Mouse (Mus musculus) MEL (cell line): ENCODE data around the gene Cmss1. TPM values are rescaled to one million over a fixed set of nuclear protein-coding genes. Genes with fewer than 3 reads are reported as not detected.

Experiments used
- DNase-seq: peaks from one replicate; pipeline ENCODE4 v3.0.0; 2011; ENCODE audit warnings: low read depth, low spot score
- H3K27ac ChIP-seq: 2 replicates; pipeline ENCODE4 v1.5.1; 2012; ENCODE audit warnings: low read depth, mild to moderate bottlenecking, control low read depth, low read length, moderate library complexity; ENCODE audit not compliant: control insufficient read depth
- H3K27me3 ChIP-seq, 2 experiments: fragments of 150-350 bp in 1 of 2; sonication (generic) in 1 of 2; 2 replicates each; pipeline ENCODE4 v1.6.1; 2012; ENCODE audit warnings: low read length in 2 of 2, mild to moderate bottlenecking in 2 of 2, improper control_type of control experiment in 1 of 2, moderate library complexity in 1 of 2; ENCODE audit not compliant: insufficient read depth in 2 of 2, control insufficient read depth in 1 of 2
- H3K36me3 ChIP-seq, 2 experiments: 2 replicates each; pipeline ENCODE4 v1.6.1; 2012 to 2014; ENCODE audit warnings: low read length in 2 of 2, improper control_type of control experiment in 1 of 2, inconsistent platforms in 1 of 2, mild to moderate bottlenecking in 1 of 2; ENCODE audit not compliant: insufficient read depth in 2 of 2, control insufficient read depth in 1 of 2
- H3K4me1 ChIP-seq, 2 experiments: fragments of 150-350 bp in 1 of 2; sonication (generic) in 1 of 2; 2 replicates each; pipeline ENCODE4 v1.6.1; 2012; ENCODE audit warnings: low read length in 2 of 2, improper control_type of control experiment in 1 of 2, mild to moderate bottlenecking in 1 of 2; ENCODE audit not compliant: insufficient read depth in 2 of 2, control insufficient read depth in 1 of 2
- H3K4me3 ChIP-seq, 2 experiments: fragments of 150-350 bp in 1 of 2; sonication (generic) in 1 of 2; 2 replicates each; pipeline ENCODE4 v1.5.1; 2012; ENCODE audit warnings: low read depth in 2 of 2, low read length in 2 of 2, mild to moderate bottlenecking in 2 of 2, moderate library complexity in 2 of 2, control low read depth in 1 of 2, improper control_type of control experiment in 1 of 2; ENCODE audit not compliant: control insufficient read depth in 1 of 2, insufficient read depth in 1 of 2
- H3K79me2 ChIP-seq: 2 replicates; pipeline ENCODE4 v1.6.1; 2012; ENCODE audit warnings: mild to moderate bottlenecking, low read length, moderate library complexity; ENCODE audit not compliant: control insufficient read depth, poor library complexity, insufficient read depth
- H3K9ac ChIP-seq: 2 replicates; pipeline ENCODE4 v1.6.1; 2012; ENCODE audit warnings: low read depth, mild to moderate bottlenecking, control low read depth, low read length, moderate library complexity; ENCODE audit not compliant: control insufficient read depth, poor library complexity, severe bottlenecking
- H3K9me3 ChIP-seq: fragments of 150-350 bp; sonication (generic); replicated peaks from 2 replicates; pipeline ENCODE4 v1.6.1; 2012; ENCODE audit warnings: mild to moderate bottlenecking, low read length, improper control_type of control experiment, moderate library complexity; ENCODE audit not compliant: insufficient read depth
- CHD2 ChIP-seq: IDR thresholded peaks from 2 replicates; pipeline ENCODE4 v1.6.1; 2011; ENCODE audit warnings: low read length, improper control_type of control experiment
- CTCF ChIP-seq, 3 experiments: IDR thresholded peaks in 2 of 3; conservative IDR thresholded peaks in 1 of 3; 2 replicates each; pipeline ENCODE4 v1.5.1; 2011 to 2012; ENCODE audit warnings: low read length in 3 of 3, low read depth in 2 of 3, mild to moderate bottlenecking in 2 of 3, improper control_type of control experiment in 1 of 3, inconsistent platforms in 1 of 3, mixed read lengths in 1 of 3, moderate library complexity in 1 of 3; ENCODE audit not compliant: control insufficient read depth in 1 of 3, insufficient read depth in 1 of 3, poor library complexity in 1 of 3, severe bottlenecking in 1 of 3
- ELF1 ChIP-seq: IDR thresholded peaks from 2 replicates; pipeline ENCODE4 v1.6.1; 2014; ENCODE audit warnings: low read depth, mild to moderate bottlenecking, inconsistent platforms, low read length, improper control_type of control experiment, moderate library complexity
- GATA1 ChIP-seq: IDR thresholded peaks from 2 replicates; pipeline ENCODE4 v1.6.1; 2011; ENCODE audit warnings: low read depth, low read length, improper control_type of control experiment
- MAFK ChIP-seq: IDR thresholded peaks from 2 replicates; pipeline ENCODE4 v1.6.1; 2011; ENCODE audit warnings: low read depth, mild to moderate bottlenecking, low read length, improper control_type of control experiment, borderline replicate concordance
- MAX ChIP-seq: IDR thresholded peaks from 2 replicates; pipeline ENCODE4 v1.6.1; 2011; ENCODE audit warnings: low read length, improper control_type of control experiment
- MEF2A ChIP-seq: IDR thresholded peaks from 2 replicates; pipeline ENCODE4 v1.6.1; 2014; ENCODE audit warnings: low read depth, mild to moderate bottlenecking, inconsistent platforms, low read length, improper control_type of control experiment; ENCODE audit not compliant: poor library complexity, insufficient replicate concordance, severe bottlenecking; ENCODE audit errors: extremely low read depth
- MXI1 ChIP-seq: IDR thresholded peaks from 2 replicates; pipeline ENCODE4 v1.6.1; 2011; ENCODE audit warnings: mild to moderate bottlenecking, low read depth, low read length, improper control_type of control experiment
- MYB ChIP-seq: IDR thresholded peaks from 2 replicates; pipeline ENCODE4 v1.6.1; 2011; ENCODE audit warnings: mild to moderate bottlenecking, low read depth, low read length, improper control_type of control experiment
- NRF1 ChIP-seq: IDR thresholded peaks from 2 replicates; pipeline ENCODE4 v1.6.1; 2014; ENCODE audit warnings: low read depth, mild to moderate bottlenecking, inconsistent platforms, low read length, improper control_type of control experiment, moderate library complexity; ENCODE audit not compliant: poor library complexity, insufficient read depth, severe bottlenecking
- POLR2AphosphoS5 ChIP-seq: IDR thresholded peaks from 2 replicates; pipeline ENCODE4 v1.6.1; 2012; ENCODE audit warnings: low read depth, borderline replicate concordance, mild to moderate bottlenecking, inconsistent platforms, low read length, moderate library complexity, mixed read lengths
- RAD21 ChIP-seq: IDR thresholded peaks from 2 replicates; pipeline ENCODE4 v1.6.1; 2011; ENCODE audit warnings: mild to moderate bottlenecking, low read depth, low read length, improper control_type of control experiment
- SIN3A ChIP-seq: IDR thresholded peaks from 2 replicates; pipeline ENCODE4 v1.6.1; 2012; ENCODE audit warnings: low read length, improper control_type of control experiment, inconsistent platforms
- SMC3 ChIP-seq: IDR thresholded peaks from 2 replicates; pipeline ENCODE4 v1.6.1; 2011; ENCODE audit warnings: low read depth, low read length, improper control_type of control experiment
- TAL1 ChIP-seq: IDR thresholded peaks from 2 replicates; pipeline ENCODE4 v1.6.1; 2012; ENCODE audit warnings: mild to moderate bottlenecking, inconsistent platforms, low read length, moderate library complexity, mixed read lengths
- UBTF ChIP-seq: IDR thresholded peaks from 2 replicates; pipeline ENCODE4 v1.6.1; 2012; ENCODE audit warnings: low read depth, mild to moderate bottlenecking, inconsistent platforms, low read length, improper control_type of control experiment, moderate library complexity, borderline replicate concordance; ENCODE audit not compliant: insufficient read depth
- USF1 ChIP-seq: IDR thresholded peaks from 2 replicates; pipeline ENCODE4 v1.6.1; 2014; ENCODE audit warnings: low read depth, mild to moderate bottlenecking, inconsistent platforms, low read length, improper control_type of control experiment, moderate library complexity
- USF2 ChIP-seq, 2 experiments: IDR thresholded peaks; 2 replicates each; pipeline ENCODE4 v1.6.1; 2011 to 2012; ENCODE audit warnings: improper control_type of control experiment in 2 of 2, low read length in 2 of 2, borderline replicate concordance in 1 of 2, inconsistent platforms in 1 of 2, low read depth in 1 of 2, mild to moderate bottlenecking in 1 of 2; ENCODE audit not compliant: insufficient read depth in 1 of 2
- ZKSCAN1 ChIP-seq: IDR thresholded peaks from 2 replicates; pipeline ENCODE4 v1.6.1; 2012; ENCODE audit warnings: low read depth, mild to moderate bottlenecking, inconsistent platforms, low read length, improper control_type of control experiment, moderate library complexity
- ZMIZ1 ChIP-seq: IDR thresholded peaks from 2 replicates; pipeline ENCODE4 v1.6.1; 2012; ENCODE audit warnings: low read depth, mild to moderate bottlenecking, inconsistent platforms, low read length, improper control_type of control experiment, moderate library complexity
- ZNF384 ChIP-seq: IDR thresholded peaks from 2 replicates; pipeline ENCODE4 v1.6.1; 2012; ENCODE audit warnings: low read depth, mild to moderate bottlenecking, inconsistent platforms, low read length, improper control_type of control experiment
- polyA plus RNA-seq, 2 experiments: library from polyadenylated mRNA; stranded (reverse) in 1 of 2; unstranded in 1 of 2; fragments of >175 nt in 1 of 2; fragments of >200 nt in 1 of 2; gene quantifications; 2 replicates each; pipeline versions ENCODE4 v1.2.1 to v1.2.4; 2012; ENCODE audit warnings: low replicate concordance in 2 of 2, low read depth in 1 of 2; ENCODE audit not compliant: insufficient read length in 2 of 2, insufficient read depth in 1 of 2, missing spikeins in 1 of 2
- total RNA-seq: library from RNA; depleted of rRNA; stranded (reverse); fragments of 300-350 nt; gene quantifications from 2 replicates; pipeline ENCODE4 v1.2.3, GENCODE M21; 2012

Cmss1 gene
- total and polyA plus RNA-seq, 3 experiments: 80.9 to 94.7 TPM; not detected in 1

- H3K36me3 ChIP-seq: no peaks in the 10 kb centered on the region
- no peak for DNase-seq
- H3K79me2 ChIP-seq: no peaks in the 10 kb centered on the region
- H3K9me3 ChIP-seq: no peaks in the 10 kb centered on the region
- no peak overlapping the region for H3K4me3 ChIP-seq
- no peak overlapping the region for H3K27ac ChIP-seq
- TF ChIP-seq USF1 (no peak), GATA1 (no peak), POLR2AphosphoS5 (no peak), MEF2A (no peak), TAL1 (no peak), MXI1 (no peak)
- no peak overlapping the region for H3K9ac ChIP-seq
- H3K27me3 ChIP-seq: peaks cover 7 to 18% of the 10 kb centered on the region in 2 experiments
- no peaks in the 10 kb centered on the region for H3K4me1 ChIP-seq
Measured at GRCm38 (mm10) chr16:57641346-57641885, 34.8 kb upstream of the Cmss1 start.

- Histone ChIP-seq H3K4me1 (no peaks in the 10 kb centered on the region), H3K27ac (no peak overlapping the region), H3K9me3 (no peaks in the 10 kb centered on the region), H3K4me3 (no peak overlapping the region), H3K79me2 (no peaks in the 10 kb centered on the region), H3K9ac (no peak overlapping the region), H3K36me3 (peaks cover 0 to 2% of the 10 kb centered on the region in 2 experiments; a peak in 1 of 4 replicates), H3K27me3 (peaks cover 2 to 12% of the 10 kb centered on the region in 2 experiments)
- no peak for DNase-seq
- TF ChIP-seq ZMIZ1 (no peak), CHD2 (no peak), ZKSCAN1 (no peak), NRF1 (no peak), CTCF (IDR thresholded peaks at IDR 0.05 in 2 of 3, conservative IDR thresholded peaks at IDR 0.05 in 1 of 3; ENCODE audit: control insufficient read depth in 1 of 3, insufficient read depth in 1 of 3, low read depth in 2 of 3, low read length in 3 of 3, poor library complexity in 1 of 3, severe bottlenecking in 1 of 3) (no peak), USF2 (IDR thresholded peaks at IDR 0.05; ENCODE audit: borderline replicate concordance in 1 of 2, insufficient read depth in 1 of 2, low read depth in 1 of 2, low read length in 2 of 2) (no peak), UBTF (no peak), ZNF384 (no peak), SIN3A (no peak), MEF2A (no peak), MYB (no peak), MAFK (no peak), SMC3 (no peak), ELF1 (no peak), POLR2AphosphoS5 (no peak), MAX (no peak), RAD21 (no peak)
Measured at GRCm38 (mm10) chr16:57634766-57635165, 28.1 kb upstream of the Cmss1 start.
